Mouse (Mus musculus) kidney, embryonic 15.5 days (tissue): Measurements from ENCODE around the gene Sv2c. TPM values are rescaled to one million over a fixed set of nuclear protein-coding genes. Genes with fewer than 3 reads are reported as not detected.
A peak's percentile ranks its signal among the peaks of the same experiment; 100 is the strongest.
"Not testable (repeated sequence)": the region's sequence is repeated elsewhere in the genome, so short reads cannot be mapped to it uniquely, and the experiment has no call there.

Experiments used
- ATAC-seq: fragments of 200-750 bp; cut with Nextera tagmentation; replicated peaks from 2 replicates; pipeline ENCODE4 v1.8.0; 2017; ENCODE audit warnings: moderate TSS enrichment; ENCODE audit not compliant: low FRiP score
- H3K27ac ChIP-seq: fragments of 300-500 bp; sonication (generic); 2 replicates; pipeline ENCODE4 v1.5.1; 2015; ENCODE audit warnings: mild to moderate bottlenecking, inconsistent platforms
- H3K27me3 ChIP-seq: fragments of 300-500 bp; sonication (generic); 2 replicates; pipeline ENCODE4 v1.6.1; 2015; ENCODE audit warnings: inconsistent platforms
- H3K36me3 ChIP-seq: fragments of 300-500 bp; sonication (generic); 2 replicates; pipeline ENCODE4 v1.6.1; 2015; ENCODE audit warnings: inconsistent platforms
- H3K4me1 ChIP-seq: fragments of 300-500 bp; sonication (generic); 2 replicates; pipeline ENCODE4 v1.6.1; 2015; ENCODE audit warnings: inconsistent platforms
- H3K4me2 ChIP-seq: fragments of 300-500 bp; sonication (generic); 2 replicates; pipeline ENCODE4 v1.6.1; 2015; ENCODE audit warnings: moderate library complexity, mild to moderate bottlenecking, inconsistent platforms
- H3K4me3 ChIP-seq: fragments of 300-500 bp; sonication (generic); replicated peaks from 2 replicates; pipeline ENCODE4 v1.5.1; 2015; ENCODE audit warnings: mild to moderate bottlenecking, inconsistent platforms
- H3K9ac ChIP-seq: fragments of 300-500 bp; sonication (generic); 2 replicates; pipeline ENCODE4 v1.6.1; 2015; ENCODE audit warnings: mild to moderate bottlenecking, inconsistent platforms
- H3K9me3 ChIP-seq: fragments of 300-500 bp; sonication (generic); replicated peaks from 2 replicates; pipeline ENCODE4 v1.6.1; 2016; ENCODE audit warnings: inconsistent platforms
- WGBS: fragments of 180-500 bp; shearing (Covaris S2); methylation state at CpG from one replicate; pipeline ENCODE4 v1.1.7; 2015; ENCODE audit warnings: mixed read lengths; 5-methylcytosine and 5-hydroxymethylcytosine counted together
- polyA plus RNA-seq: library from polyadenylated mRNA; unstranded; fragments of >200 nt; fragmentation: Nextera tagmentation; extraction: Ambion mirVana; gene quantifications from 2 replicates; pipeline ENCODE4 v1.2.1, GENCODE M21; 2015

Sv2c gene
- polyA plus RNA-seq, 1 experiment from 2014 or later = 1.4 TPM

GRCm38 (mm10) chr13:95994705-95995703 is 137.4 kb downstream of the Sv2c start:
- no peak for ATAC-seq
- WGBS = 68% methylated on average over 27 of the region's 27 CpGs
- H3K4me3 ChIP-seq = no peak overlapping the region
- H3K9me3 ChIP-seq = no peaks in the 10 kb centered on the region
- peaks cover 23% of the 10 kb centered on the region for H3K4me1 ChIP-seq
- no peak overlapping the region for H3K9ac ChIP-seq
- H3K27ac ChIP-seq = no peak overlapping the region
- H3K4me2 ChIP-seq = no peak overlapping the region
- H3K36me3 ChIP-seq = no peaks in the 10 kb centered on the region
- H3K27me3 ChIP-seq = no peaks in the 10 kb centered on the region

GRCm38 (mm10) chr13:95988181-95988580 is 144.2 kb downstream of the Sv2c start:
- Histone ChIP-seq H3K4me1 (0 out of 2 replicates have a peak, but pooled peaks cover 7% of the 10 kb centered on the region), H3K9me3 (no peaks in the 10 kb centered on the region), H3K27me3 (peaks cover 3% of the 10 kb centered on the region; the same call in 1 of the 2 replicates), H3K4me2 (no peak overlapping the region), H3K9ac (no peak overlapping the region), H3K4me3 (no peak overlapping the region), H3K27ac (no peak overlapping the region), H3K36me3 (no peaks in the 10 kb centered on the region)
- WGBS = 85% methylated on average over 9 of the region's 9 CpGs
- ATAC-seq = no peak

- no peak overlapping the region for H3K9ac ChIP-seq
- WGBS = 76% methylated on average over 5 of the region's 5 CpGs
- no peak overlapping the region for H3K4me3 ChIP-seq
- no peak overlapping the region for H3K4me2 ChIP-seq
- H3K27me3 ChIP-seq = peaks cover 3% of the 10 kb centered on the region; the same call in 1 of the 2 replicates
- no peak for ATAC-seq
- no peaks in the 10 kb centered on the region for H3K36me3 ChIP-seq
- H3K9me3 ChIP-seq = no peaks in the 10 kb centered on the region
- 0 out of 2 replicates have a peak, but pooled peaks cover 5% of the 10 kb centered on the region for H3K4me1 ChIP-seq
- no peak overlapping the region for H3K27ac ChIP-seq
Observed at GRCm38 (mm10) chr13:95987147-95987546, 145.2 kb downstream of the Sv2c start.

GRCm38 (mm10) chr13:95986375-95986774 is 146.0 kb downstream of the Sv2c start:
- Histone ChIP-seq H3K4me1 (no peaks in the 10 kb centered on the region), H3K4me2 (no peak overlapping the region), H3K27me3 (peaks cover 3% of the 10 kb centered on the region; the same call in 1 of the 2 replicates), H3K27ac (no peak overlapping the region), H3K9me3 (no peaks in the 10 kb centered on the region), H3K36me3 (no peaks in the 10 kb centered on the region), H3K4me3 (no peak overlapping the region), H3K9ac (no peak overlapping the region)
- no peak for ATAC-seq
- 75% methylated on average over 13 of the region's 13 CpGs for WGBS

- H3K9me3 ChIP-seq = no peaks in the 10 kb centered on the region
- no peak overlapping the region for H3K9ac ChIP-seq
- 75% methylated on average over 10 of the region's 10 CpGs for WGBS
- no peak overlapping the region for H3K4me2 ChIP-seq
- H3K27ac ChIP-seq = no peak overlapping the region
- H3K36me3 ChIP-seq = no peaks in the 10 kb centered on the region
- no peaks in the 10 kb centered on the region for H3K27me3 ChIP-seq
- no peak for ATAC-seq
- H3K4me1 ChIP-seq = no peaks in the 10 kb centered on the region
- H3K4me3 ChIP-seq = no peak overlapping the region
Observed at GRCm38 (mm10) chr13:95975225-95975624, 157.2 kb downstream of the Sv2c start.

- ATAC-seq = no peak
- 90% methylated on average over 11 of the region's 11 CpGs for WGBS
- Histone ChIP-seq H3K4me2 (no peak overlapping the region), H3K9me3 (no peaks in the 10 kb centered on the region), H3K4me3 (no peak overlapping the region), H3K9ac (no peak overlapping the region), H3K27me3 (no peaks in the 10 kb centered on the region; the same call in 1 of the 2 replicates), H3K36me3 (no peaks in the 10 kb centered on the region), H3K4me1 (no peaks in the 10 kb centered on the region), H3K27ac (no peak overlapping the region)
Observed at GRCm38 (mm10) chr13:95974106-95974505, 158.3 kb downstream of the Sv2c start.

GRCm38 (mm10) chr13:95973368-95973958 is 158.9 kb downstream of the Sv2c start:
- Histone ChIP-seq H3K9me3 (no peaks in the 10 kb centered on the region), H3K4me1 (no peaks in the 10 kb centered on the region), H3K27ac (no peak overlapping the region), H3K27me3 (no peaks in the 10 kb centered on the region; the same call in 1 of the 2 replicates), H3K4me2 (no peak overlapping the region), H3K4me3 (no peak overlapping the region), H3K36me3 (no peaks in the 10 kb centered on the region), H3K9ac (no peak overlapping the region)
- WGBS = 53% methylated on average over 11 of the region's 11 CpGs
- ATAC-seq = peak; percentile 88; the same call in 1 of the 2 replicates

GRCm38 (mm10) chr13:95968031-95968430 is 164.3 kb downstream of the Sv2c start:
- H3K9me3 ChIP-seq, H3K9ac ChIP-seq, ATAC-seq, H3K27ac ChIP-seq, H3K4me1 ChIP-seq, H3K4me3 ChIP-seq, H3K36me3 ChIP-seq, H3K27me3 ChIP-seq, H3K4me2 ChIP-seq: not testable (repeated sequence)
- WGBS = 92% methylated on average over 2 of the region's 2 CpGs

- H3K9ac ChIP-seq = no peak overlapping the region
- 83% methylated on average over 6 of the region's 6 CpGs for WGBS
- no peak overlapping the region for H3K4me2 ChIP-seq
- no peaks in the 10 kb centered on the region for H3K36me3 ChIP-seq
- no peak for ATAC-seq
- no peaks in the 10 kb centered on the region for H3K9me3 ChIP-seq
- peaks cover under 1% of the 10 kb centered on the region; the same call in 1 of the 2 replicates for H3K4me1 ChIP-seq
- H3K4me3 ChIP-seq = no peak overlapping the region
- H3K27me3 ChIP-seq = peaks cover 2% of the 10 kb centered on the region; the same call in 1 of the 2 replicates
- no peak overlapping the region for H3K27ac ChIP-seq
Observed at GRCm38 (mm10) chr13:95966791-95967190, 165.6 kb downstream of the Sv2c start.

- H3K27ac ChIP-seq = no peak overlapping the region
- no peaks in the 10 kb centered on the region for H3K9me3 ChIP-seq
- no peak overlapping the region for H3K4me2 ChIP-seq
- no peak overlapping the region for H3K9ac ChIP-seq
- WGBS = 75% methylated on average over 6 of the region's 6 CpGs
- H3K4me3 ChIP-seq = no peak overlapping the region
- peaks cover 6% of the 10 kb centered on the region; the same call in 1 of the 2 replicates for H3K27me3 ChIP-seq
- no peak for ATAC-seq
- H3K4me1 ChIP-seq = peaks cover 11% of the 10 kb centered on the region; the same call in 1 of the 2 replicates
- H3K36me3 ChIP-seq = no peaks in the 10 kb centered on the region
Observed at GRCm38 (mm10) chr13:95965596-95965995, 166.8 kb downstream of the Sv2c start.

GRCm38 (mm10) chr13:95965162-95965561 is 167.2 kb downstream of the Sv2c start:
- Histone ChIP-seq H3K4me3 (no peak overlapping the region), H3K27me3 (peaks cover 6% of the 10 kb centered on the region; the same call in 1 of the 2 replicates), H3K4me1 (peaks cover 14% of the 10 kb centered on the region), H3K36me3 (no peaks in the 10 kb centered on the region), H3K27ac (no peak overlapping the region), H3K9ac (no peak overlapping the region), H3K9me3 (no peaks in the 10 kb centered on the region), H3K4me2 (no peak overlapping the region)
- WGBS = 66% methylated on average over 10 of the region's 10 CpGs
- ATAC-seq = peak; percentile 30; the same call in 1 of the 2 replicates

GRCm38 (mm10) chr13:95964226-95964625 is 168.2 kb downstream of the Sv2c start:
- no peaks in the 10 kb centered on the region for H3K9me3 ChIP-seq
- H3K4me1 ChIP-seq = peaks cover 24% of the 10 kb centered on the region
- no peak for ATAC-seq
- H3K4me3 ChIP-seq = no peak overlapping the region
- H3K27me3 ChIP-seq = peaks cover 6% of the 10 kb centered on the region; the same call in 1 of the 2 replicates
- no peak overlapping the region for H3K4me2 ChIP-seq
- H3K27ac ChIP-seq = no peak overlapping the region
- H3K36me3 ChIP-seq = no peaks in the 10 kb centered on the region
- 65% methylated on average over 8 of the region's 8 CpGs for WGBS
- H3K9ac ChIP-seq = no peak overlapping the region
